Mouse (Mus musculus) hindbrain, embryonic 14.5 days (tissue): ENCODE results near the gene Cox18. TPM values are rescaled to one million over a fixed set of nuclear protein-coding genes. Genes with fewer than 3 reads are reported as not detected.
"Not testable (repeated sequence)": the region's sequence is repeated elsewhere in the genome, so short reads cannot be mapped to it uniquely, and the experiment has no call there.

Experiments
- ATAC-seq: fragments of 200-750 bp; cut with Nextera tagmentation; 2 replicates; pipeline ENCODE4 v1.8.0; 2017; ENCODE audit warnings: moderate number of reproducible peaks, mild to moderate bottlenecking, moderate TSS enrichment, moderate library complexity; ENCODE audit not compliant: low FRiP score
- DNase-seq: peaks from one replicate; pipeline ENCODE4 v3.0.0-alpha.2; 2015; ENCODE audit warnings: low spot score
- H3K27ac ChIP-seq: fragments of 300-500 bp; sonication (generic); 2 replicates; pipeline ENCODE4 v1.5.1; 2014; ENCODE audit warnings: mild to moderate bottlenecking, moderate library complexity
- H3K27me3 ChIP-seq: fragments of 300-500 bp; sonication (generic); 2 replicates; pipeline ENCODE4 v1.6.1; 2014; ENCODE audit warnings: mild to moderate bottlenecking, low read length, mixed read lengths; ENCODE audit not compliant: control insufficient read depth, insufficient read depth
- H3K36me3 ChIP-seq: fragments of 300-500 bp; sonication (generic); replicated peaks from 2 replicates; pipeline ENCODE4 v1.6.1; 2014; ENCODE audit not compliant: control insufficient read depth, insufficient read depth
- H3K4me1 ChIP-seq: fragments of 300-500 bp; sonication (generic); replicated peaks from 2 replicates; pipeline ENCODE4 v1.6.1; 2014; ENCODE audit warnings: antibody characterized with exemption, low read length, mixed read lengths; ENCODE audit not compliant: control insufficient read depth, insufficient read depth
- H3K4me2 ChIP-seq: fragments of 300-500 bp; sonication (generic); replicated peaks from 2 replicates; pipeline ENCODE4 v1.6.1; 2014; ENCODE audit warnings: mild to moderate bottlenecking, moderate library complexity
- H3K4me3 ChIP-seq: fragments of 300-500 bp; sonication (generic); replicated peaks from 2 replicates; pipeline ENCODE4 v1.5.1; 2014; ENCODE audit warnings: mild to moderate bottlenecking, low read length
- H3K9ac ChIP-seq: fragments of 300-500 bp; sonication (generic); 2 replicates; pipeline ENCODE4 v1.6.1; 2014
- H3K9me3 ChIP-seq: fragments of 300-500 bp; sonication (generic); 2 replicates; pipeline ENCODE4 v1.6.1; 2016; ENCODE audit warnings: low read length; ENCODE audit not compliant: control insufficient read depth
- WGBS: fragments of 180-500 bp; shearing (Covaris S2); extraction: QIAGEN DNeasy Blood & Tissue Kit; methylation state at CpG from one replicate; pipeline ENCODE4 v1.1.7; 2014; 5-methylcytosine and 5-hydroxymethylcytosine counted together
- polyA plus RNA-seq: library from polyadenylated mRNA; unstranded; fragments of >200 nt; fragmentation: Nextera tagmentation; extraction: Ambion mirVana; gene quantifications from 2 replicates; pipeline ENCODE4 v1.2.1, GENCODE M21; 2014

Gene Cox18
- polyA plus RNA-seq: 35.0 and 39.6 TPM in 2 replicates

GRCm38 (mm10) chr5:90223534-90224381, at the start of gene Cox18:
Cox18 (minus strand) TSS chr5:90224001.
- H3K4me1 ChIP-seq: peaks cover 8% of the 10 kb centered on the region
- H3K36me3 ChIP-seq: peaks cover 48% of the 10 kb centered on the region
- DNase-seq (peak; percentile 99), ATAC-seq (peak; percentile 99)
- under 1% methylated on average over 62 of the region's 62 CpGs for WGBS
- no peaks in the 10 kb centered on the region for H3K9me3 ChIP-seq
- H3K27ac ChIP-seq: peak within 1 kb of the TSS; percentile 87
- peak within 1 kb of the TSS; percentile 84 for H3K9ac ChIP-seq
- H3K27me3 ChIP-seq: no peaks in the 10 kb centered on the region
- H3K4me2 ChIP-seq: peak within 1 kb of the TSS; percentile 71
- H3K4me3 ChIP-seq: peak within 1 kb of the TSS; percentile 74

GRCm38 (mm10) chr5:90262230-90262629, 38.4 kb upstream of the Cox18 start:
- peaks cover 89% of the 10 kb centered on the region for H3K36me3 ChIP-seq
- WGBS: 86% methylated on average over 2 of the region's 2 CpGs
- not testable (repeated sequence) for ATAC-seq, H3K27ac ChIP-seq, H3K9me3 ChIP-seq, H3K4me3 ChIP-seq, H3K27me3 ChIP-seq, DNase-seq, H3K4me1 ChIP-seq, H3K9ac ChIP-seq, H3K4me2 ChIP-seq

- no peak overlapping the region for H3K4me2 ChIP-seq
- H3K4me3 ChIP-seq: no peak overlapping the region
- ATAC-seq: no peak
- DNase-seq: no peak
- H3K27me3 ChIP-seq: no peaks in the 10 kb centered on the region
- WGBS: 99% methylated on average over 3 of the region's 3 CpGs
- H3K36me3 ChIP-seq: peaks cover 99% of the 10 kb centered on the region
- H3K9me3 ChIP-seq: no peaks in the 10 kb centered on the region
- H3K9ac ChIP-seq: no peak overlapping the region
- H3K27ac ChIP-seq: no peak overlapping the region
- H3K4me1 ChIP-seq: no peaks in the 10 kb centered on the region
These were observed 33.2 kb upstream of the Cox18 start for GRCm38 (mm10) chr5:90257023-90257422.

- peaks cover 91% of the 10 kb centered on the region for H3K36me3 ChIP-seq
- no peak overlapping the region for H3K4me3 ChIP-seq
- no peak overlapping the region for H3K9ac ChIP-seq
- H3K4me2 ChIP-seq: no peak overlapping the region
- no peak for ATAC-seq
- H3K27me3 ChIP-seq: no peaks in the 10 kb centered on the region
- H3K9me3 ChIP-seq: no peaks in the 10 kb centered on the region
- H3K27ac ChIP-seq: no peak overlapping the region
- H3K4me1 ChIP-seq: no peaks in the 10 kb centered on the region
- DNase-seq: no peak
These were observed 23.7 kb upstream of the Cox18 start for GRCm38 (mm10) chr5:90247503-90247902.

GRCm38 (mm10) chr5:90246987-90247386, 23.2 kb upstream of the Cox18 start:
- DNase-seq (no peak), ATAC-seq (no peak)
- WGBS: 83% methylated on average over 2 of the region's 2 CpGs
- Histone ChIP-seq H3K4me3 (no peak overlapping the region), H3K9me3 (no peaks in the 10 kb centered on the region), H3K4me1 (no peaks in the 10 kb centered on the region), H3K9ac (no peak overlapping the region), H3K36me3 (peaks cover 91% of the 10 kb centered on the region), H3K4me2 (no peak overlapping the region), H3K27ac (no peak overlapping the region), H3K27me3 (no peaks in the 10 kb centered on the region)

- no peak overlapping the region for H3K4me3 ChIP-seq
- DNase-seq (no peak), ATAC-seq (no peak)
- H3K36me3 ChIP-seq: peaks cover 91% of the 10 kb centered on the region
- 92% methylated on average over 4 of the region's 4 CpGs for WGBS
- no peaks in the 10 kb centered on the region for H3K27me3 ChIP-seq
- no peak overlapping the region for H3K4me2 ChIP-seq
- H3K4me1 ChIP-seq: no peaks in the 10 kb centered on the region
- H3K9ac ChIP-seq: no peak overlapping the region
- no peaks in the 10 kb centered on the region for H3K9me3 ChIP-seq
- no peak overlapping the region for H3K27ac ChIP-seq
These were observed 22.8 kb upstream of the Cox18 start for GRCm38 (mm10) chr5:90246567-90246966.

GRCm38 (mm10) chr5:90245416-90245815, 21.6 kb upstream of the Cox18 start:
- WGBS: 81% methylated on average over 4 of the region's 4 CpGs
- no peak overlapping the region for H3K9ac ChIP-seq
- no peaks in the 10 kb centered on the region for H3K27me3 ChIP-seq
- no peak overlapping the region for H3K27ac ChIP-seq
- ATAC-seq (no peak), DNase-seq (no peak)
- no peaks in the 10 kb centered on the region for H3K9me3 ChIP-seq
- no peaks in the 10 kb centered on the region for H3K4me1 ChIP-seq
- H3K36me3 ChIP-seq: peaks cover 89% of the 10 kb centered on the region
- H3K4me3 ChIP-seq: no peak overlapping the region
- H3K4me2 ChIP-seq: no peak overlapping the region

- DNase-seq: no peak
- H3K9me3 ChIP-seq: no peaks in the 10 kb centered on the region
- no peaks in the 10 kb centered on the region for H3K27me3 ChIP-seq
- no peaks in the 10 kb centered on the region for H3K4me1 ChIP-seq
- no peak overlapping the region for H3K4me3 ChIP-seq
- peaks cover 95% of the 10 kb centered on the region for H3K36me3 ChIP-seq
- H3K27ac ChIP-seq: no peak overlapping the region
- ATAC-seq: no peak
- no peak overlapping the region for H3K4me2 ChIP-seq
- 97% methylated on average over 8 of the region's 8 CpGs for WGBS
- no peak overlapping the region for H3K9ac ChIP-seq
These were observed 11.4 kb upstream of the Cox18 start for GRCm38 (mm10) chr5:90235217-90235616.

- ATAC-seq (no peak), DNase-seq (no peak)
- no peak overlapping the region for H3K27ac ChIP-seq
- H3K4me3 ChIP-seq: no peak overlapping the region
- no peak overlapping the region for H3K9ac ChIP-seq
- peaks cover 99% of the 10 kb centered on the region for H3K36me3 ChIP-seq
- H3K4me1 ChIP-seq: no peaks in the 10 kb centered on the region
- H3K4me2 ChIP-seq: no peak overlapping the region
- WGBS: 97% methylated on average over 4 of the region's 4 CpGs
- no peaks in the 10 kb centered on the region for H3K9me3 ChIP-seq
- no peaks in the 10 kb centered on the region for H3K27me3 ChIP-seq
These were observed 9.5 kb upstream of the Cox18 start for GRCm38 (mm10) chr5:90233305-90233704.
